Mouse (Mus musculus) liver, embryonic 14.5 days (tissue): ENCODE results near the gene Cntd1. TPM values are rescaled to one million over a fixed set of nuclear protein-coding genes. Genes with fewer than 3 reads are reported as not detected.

Experiments used
- ATAC-seq: fragments of 200-750 bp; cut with Nextera tagmentation; 2 replicates; pipeline ENCODE4 v1.8.0; 2017; ENCODE audit warnings: moderate number of reproducible peaks, mild to moderate bottlenecking, moderate library complexity; ENCODE audit not compliant: insufficient read depth
- DNase-seq, 3 experiments: peaks; one replicate each; pipeline ENCODE4 v3.0.0-alpha.2; 2012 to 2013; ENCODE audit warnings: low read depth in 3 of 3, low spot score in 3 of 3
- H3K27ac ChIP-seq: fragments of 300-500 bp; sonication (generic); 2 replicates; pipeline ENCODE4 v1.5.1; 2014; ENCODE audit warnings: moderate library complexity, mild to moderate bottlenecking, control low read depth, inconsistent platforms
- H3K27me3 ChIP-seq: fragments of 300-500 bp; sonication (generic); 2 replicates; pipeline ENCODE4 v1.6.1; 2014; ENCODE audit warnings: mild to moderate bottlenecking, low read length, moderate library complexity; ENCODE audit not compliant: control insufficient read depth, insufficient read depth
- H3K36me3 ChIP-seq: fragments of 300-500 bp; sonication (generic); replicated peaks from 2 replicates; pipeline ENCODE4 v1.6.1; 2014; ENCODE audit warnings: low read depth; ENCODE audit not compliant: control insufficient read depth, insufficient read depth
- H3K4me1 ChIP-seq, 2 experiments: fragments of 200-500 bp in 1 of 2; fragments of 300-500 bp in 1 of 2; sonication (generic) in 1 of 2; replicated peaks; 2 replicates each; pipeline ENCODE4 v1.6.1; 2012 to 2014; ENCODE audit warnings: antibody characterized with exemption in 1 of 2, inconsistent platforms in 1 of 2, low read length in 1 of 2; ENCODE audit not compliant: control insufficient read depth in 2 of 2, insufficient read depth in 2 of 2
- H3K4me2 ChIP-seq: fragments of 300-500 bp; sonication (generic); 2 replicates; pipeline ENCODE4 v1.6.1; 2014; ENCODE audit warnings: low read depth, mild to moderate bottlenecking, control low read depth, moderate library complexity
- H3K4me3 ChIP-seq, 2 experiments: fragments of 200-500 bp in 1 of 2; fragments of 300-500 bp in 1 of 2; sonication (generic) in 1 of 2; 2 replicates each; pipeline ENCODE4 v1.5.1; 2012 to 2014; ENCODE audit warnings: low read depth in 2 of 2, low read length in 2 of 2, mild to moderate bottlenecking in 2 of 2, control low read depth in 1 of 2, inconsistent platforms in 1 of 2, moderate library complexity in 1 of 2; ENCODE audit not compliant: insufficient read depth in 1 of 2
- H3K9ac ChIP-seq: fragments of 300-500 bp; sonication (generic); replicated peaks from 2 replicates; pipeline ENCODE4 v1.6.1; 2014; ENCODE audit warnings: mild to moderate bottlenecking, control low read depth, moderate library complexity
- H3K9me3 ChIP-seq: fragments of 300-500 bp; sonication (generic); 2 replicates; pipeline ENCODE4 v1.6.1; 2016; ENCODE audit warnings: low read length, mixed read lengths; ENCODE audit not compliant: control insufficient read depth
- CTCF ChIP-seq: IDR thresholded peaks from 2 replicates; pipeline ENCODE4 v1.5.1; 2016; ENCODE audit warnings: antibody characterized with exemption, low read depth, control low read depth
- EP300 ChIP-seq: IDR thresholded peaks from 2 replicates; pipeline ENCODE4 v1.6.1; 2016; ENCODE audit warnings: antibody characterized with exemption, low read depth
- WGBS: fragments of 180-500 bp; shearing (Covaris S2); extraction: QIAGEN DNeasy Blood & Tissue Kit; methylation state at CpG from one replicate; pipeline ENCODE4 v1.1.7; 2014; ENCODE audit not compliant: insufficient replicate concordance; 5-methylcytosine and 5-hydroxymethylcytosine counted together
- polyA plus RNA-seq, 2 experiments: library from polyadenylated mRNA; depleted of rRNA in 1 of 2; stranded (reverse) in 1 of 2; unstranded in 1 of 2; fragments of >200 nt; fragmentation: Nextera tagmentation in 1 of 2; extraction: Ambion mirVana in 1 of 2; gene quantifications; 2 replicates each; pipeline versions ENCODE4 v1.2.1 to v1.2.3; 2012 to 2014

Gene Cntd1
- polyA plus RNA-seq, 2 experiments, result 0.68 to 0.72 TPM

DNA sequence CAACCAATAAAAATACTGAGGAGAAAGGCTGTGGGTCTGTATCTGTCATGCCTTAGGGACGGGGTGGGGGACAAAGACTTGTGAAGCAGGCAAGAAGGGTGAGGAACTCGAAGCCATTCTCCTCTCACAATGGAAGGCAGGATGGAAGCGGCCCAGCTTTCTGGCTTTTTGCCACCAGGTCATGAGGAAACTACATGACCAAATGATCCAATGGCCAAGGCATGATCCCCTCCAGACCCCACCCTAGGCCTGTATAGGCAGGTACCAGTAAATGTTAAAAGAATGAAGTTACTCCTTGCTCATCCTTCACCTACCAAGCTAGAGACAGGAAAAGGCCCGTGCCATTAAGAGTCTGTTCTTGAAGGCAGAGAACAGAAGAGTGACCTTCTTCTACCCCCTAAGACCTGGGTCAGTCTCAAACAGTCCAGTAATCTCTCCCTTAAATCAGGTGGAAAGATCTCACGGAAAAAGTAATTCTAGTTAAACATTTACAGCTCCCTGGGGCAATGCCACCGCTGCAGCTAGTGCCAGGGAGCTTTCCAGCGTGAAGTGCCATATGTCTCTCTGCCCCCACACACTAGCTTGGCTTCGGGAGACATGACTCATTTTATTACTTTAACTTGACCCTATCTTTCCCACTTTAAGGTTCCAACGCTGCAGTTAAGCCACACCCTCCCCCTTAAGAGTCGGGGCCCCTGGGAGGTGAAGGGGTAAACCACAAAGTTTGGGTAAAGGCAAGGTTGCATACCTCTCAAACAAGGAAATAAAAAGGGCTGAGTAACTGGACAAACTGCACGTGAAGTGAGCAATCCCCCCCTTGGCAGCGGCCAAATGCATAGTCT lies 1.2 kb upstream of the Cntd1 start:
- Histone ChIP-seq H3K27ac (peak overlapping the region; percentile 68), H3K27me3 (no peaks in the 10 kb centered on the region; the same call in 1 of the 2 replicates), H3K36me3 (no peaks in the 10 kb centered on the region; the same call in 1 of the 2 replicates), H3K9ac (peak overlapping the region; percentile 82), H3K4me1 (peaks cover 10 to 19% of the 10 kb centered on the region in 2 experiments), H3K4me2 (peak overlapping the region; percentile 93), H3K4me3 (peak overlapping the region; percentile 87 to 96), H3K9me3 (no peaks in the 10 kb centered on the region)
- TF ChIP-seq CTCF (no peak), EP300 (no peak)
- 40% methylated on average over 12 of the region's 12 CpGs for WGBS
- ATAC-seq (peak; percentile 16; the same call in 1 of the 2 replicates), DNase-seq (no peak)

DNA sequence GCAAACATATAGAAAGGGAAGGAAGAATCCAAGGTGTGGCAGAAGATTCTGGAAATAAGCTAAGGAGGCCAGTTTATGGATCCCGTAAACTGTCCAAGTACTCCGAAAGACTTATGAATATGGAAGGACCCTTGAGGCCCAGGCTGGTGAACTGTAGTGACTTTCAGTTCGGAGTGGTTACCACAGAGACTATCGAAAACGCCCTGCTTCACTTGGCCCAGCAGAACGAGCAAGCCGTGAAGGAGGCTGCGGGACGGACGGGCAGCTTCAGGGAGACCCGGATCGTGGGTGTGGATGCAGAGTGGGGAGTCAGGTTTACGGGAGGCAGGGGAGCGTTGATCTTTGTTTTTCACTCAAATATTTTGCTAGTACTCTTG lies 369 bp downstream of the Cntd1 start:
- Histone ChIP-seq H3K4me1 (peaks cover 10 to 19% of the 10 kb centered on the region in 2 experiments), H3K9me3 (no peaks in the 10 kb centered on the region), H3K36me3 (no peaks in the 10 kb centered on the region; the same call in 1 of the 2 replicates), H3K27me3 (no peaks in the 10 kb centered on the region; the same call in 1 of the 2 replicates), H3K9ac (peak overlapping the region; percentile 82), H3K27ac (no peak overlapping the region), H3K4me2 (peak overlapping the region; percentile 93), H3K4me3 (peak overlapping the region; percentile 87 to 96)
- no peak for TF ChIP-seq EP300
- TF ChIP-seq CTCF, result no peak
- DNase-seq (no peak), ATAC-seq (peak; percentile 50; the same call in 1 of the 2 replicates)
- 61% methylated on average over 14 of the region's 14 CpGs for whole genome bisulfite sequencing

DNA sequence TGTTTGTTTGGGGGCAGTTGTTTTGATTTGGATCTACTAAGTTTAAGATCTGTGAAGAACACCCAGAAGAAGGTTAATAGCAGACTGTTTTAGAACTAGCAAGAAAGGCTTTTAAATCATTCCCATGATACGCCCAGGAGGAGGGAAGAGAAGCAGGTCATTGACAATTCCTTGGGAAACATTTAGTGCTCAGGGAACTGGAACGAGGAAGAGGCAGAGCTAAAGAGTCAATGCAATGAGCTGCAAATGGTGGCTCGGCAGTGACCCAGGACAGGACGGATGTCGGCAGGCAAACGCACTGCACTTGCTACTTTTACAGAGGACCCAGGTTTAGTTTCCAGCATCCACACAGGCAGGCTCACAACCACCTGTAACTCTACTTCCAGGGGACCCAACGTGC lies 2.0 kb downstream of the Cntd1 start:
- Histone ChIP-seq H3K4me3 (no peak overlapping the region), H3K4me1 (peaks cover 10 to 19% of the 10 kb centered on the region in 2 experiments), H3K27ac (no peak overlapping the region), H3K9me3 (no peaks in the 10 kb centered on the region), H3K4me2 (no peak overlapping the region), H3K27me3 (no peaks in the 10 kb centered on the region; the same call in 1 of the 2 replicates), H3K9ac (no peak overlapping the region), H3K36me3 (no peaks in the 10 kb centered on the region; the same call in 1 of the 2 replicates)
- WGBS, result 46% methylated on average over 7 of the region's 7 CpGs
- no peak for TF ChIP-seq CTCF
- TF ChIP-seq EP300, result no peak
- ATAC-seq (no peak), DNase-seq (no peak)

DNA sequence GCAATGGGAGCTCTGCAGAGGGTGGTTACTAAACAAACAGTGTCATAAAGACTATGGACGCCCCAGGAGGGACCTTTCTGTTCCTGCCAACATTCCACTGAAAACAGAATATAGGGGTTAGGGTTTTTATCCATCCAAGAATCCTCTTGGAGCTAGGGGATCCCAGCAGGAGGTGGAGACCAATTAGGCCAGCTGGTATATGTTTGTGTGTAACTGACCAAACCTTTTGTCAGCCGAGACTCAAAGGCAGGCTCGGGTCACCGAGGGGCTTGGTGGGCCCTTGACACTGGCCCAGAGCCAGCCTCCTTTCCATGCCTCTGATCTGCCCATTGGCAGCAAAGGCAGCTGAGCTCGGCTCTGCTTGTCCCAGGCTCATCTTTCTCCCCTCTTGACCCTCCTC lies 4.1 kb downstream of the Cntd1 start:
- Histone ChIP-seq H3K9ac (no peak overlapping the region), H3K27me3 (no peaks in the 10 kb centered on the region; the same call in 1 of the 2 replicates), H3K36me3 (peaks cover 7% of the 10 kb centered on the region), H3K9me3 (no peaks in the 10 kb centered on the region), H3K4me1 (peaks cover 2 to 10% of the 10 kb centered on the region in 2 experiments), H3K4me2 (no peak overlapping the region), H3K4me3 (no peak overlapping the region), H3K27ac (no peak overlapping the region)
- no peak for ATAC-seq
- TF ChIP-seq EP300 (no peak), CTCF (no peak)
- DNase-seq, result no peak
- 59% methylated on average over 5 of the region's 5 CpGs for WGBS

GRCm38 (mm10) chr11:101283805-101284204 lies 5.0 kb downstream of the Cntd1 start:
- Histone ChIP-seq H3K9ac (no peak overlapping the region), H3K4me1 (peaks cover 0 to 6% of the 10 kb centered on the region in 2 experiments; a peak in 2 of 4 replicates), H3K27me3 (no peaks in the 10 kb centered on the region; the same call in 1 of the 2 replicates), H3K27ac (no peak overlapping the region), H3K4me3 (no peak overlapping the region), H3K9me3 (no peaks in the 10 kb centered on the region), H3K4me2 (no peak overlapping the region), H3K36me3 (peaks cover 11% of the 10 kb centered on the region)
- 69% methylated on average over 4 of the region's 4 CpGs for WGBS
- DNase-seq (no peak), ATAC-seq (no peak)
- TF ChIP-seq CTCF, result no peak
- no peak for TF ChIP-seq EP300
